Mouse (Mus musculus) limb, embryonic 11.5 days (tissue): ENCODE data around the gene Lonp1. TPM values are rescaled to one million over a fixed set of nuclear protein-coding genes. Genes with fewer than 3 reads are reported as not detected.
A peak's percentile ranks its signal among the peaks of the same experiment; 100 is the strongest.

Experiments
- ATAC-seq: fragments of 200-750 bp; cut with Nextera tagmentation; 2 replicates; pipeline ENCODE4 v1.8.0; 2017; ENCODE audit warnings: low read depth; ENCODE audit not compliant: insufficient number of reproducible peaks, low FRiP score, low TSS enrichment
- DNase-seq: peaks from one replicate; pipeline ENCODE4 v3.0.0-alpha.2; 2015; ENCODE audit warnings: low spot score
- H3K27ac ChIP-seq: fragments of 300-500 bp; sonication (generic); replicated peaks from 2 replicates; pipeline ENCODE4 v1.5.1; 2014; ENCODE audit warnings: low read depth, mild to moderate bottlenecking, low read length
- H3K27me3 ChIP-seq: fragments of 300-500 bp; sonication (generic); 2 replicates; pipeline ENCODE4 v1.6.1; 2014; ENCODE audit warnings: mild to moderate bottlenecking, low read length, mixed read lengths; ENCODE audit not compliant: control insufficient read depth, insufficient read depth
- H3K36me3 ChIP-seq: fragments of 300-500 bp; sonication (generic); 2 replicates; pipeline ENCODE4 v1.6.1; 2014; ENCODE audit warnings: mild to moderate bottlenecking, low read length, moderate library complexity, mixed read lengths; ENCODE audit not compliant: control insufficient read depth, insufficient read depth
- H3K4me1 ChIP-seq: fragments of 300-500 bp; sonication (generic); 2 replicates; pipeline ENCODE4 v1.6.1; 2014; ENCODE audit warnings: low read length, mixed read lengths; ENCODE audit not compliant: control insufficient read depth, insufficient read depth
- H3K4me2 ChIP-seq: fragments of 300-500 bp; sonication (generic); 2 replicates; pipeline ENCODE4 v1.6.1; 2014; ENCODE audit warnings: low read depth, mild to moderate bottlenecking, moderate library complexity; ENCODE audit not compliant: severe bottlenecking
- H3K4me3 ChIP-seq: fragments of 300-500 bp; sonication (generic); 2 replicates; pipeline ENCODE4 v1.5.1; 2014; ENCODE audit warnings: low read depth, low read length
- H3K9ac ChIP-seq: fragments of 300-500 bp; sonication (generic); 2 replicates; pipeline ENCODE4 v1.6.1; 2014; ENCODE audit warnings: mild to moderate bottlenecking, low read length
- H3K9me3 ChIP-seq: fragments of 300-500 bp; sonication (generic); 2 replicates; pipeline ENCODE4 v1.6.1; 2016; ENCODE audit warnings: low read length; ENCODE audit not compliant: control insufficient read depth
- WGBS: fragments of 180-500 bp; shearing (Covaris S2); extraction: QIAGEN DNeasy Blood & Tissue Kit; methylation state at CpG from one replicate; pipeline ENCODE4 v1.1.7; 2014; 5-methylcytosine and 5-hydroxymethylcytosine counted together
- polyA plus RNA-seq: library from polyadenylated mRNA; unstranded; fragments of >200 nt; fragmentation: Nextera tagmentation; extraction: Ambion mirVana; gene quantifications from 2 replicates; pipeline ENCODE4 v1.2.1, GENCODE M21; 2014

Lonp1 gene
- polyA plus RNA-seq, 1 experiment from 2014 or later, result 61.9 TPM

GRCm38 (mm10) chr17:56609452-56610171 lies 17.1 kb downstream of the Lonp1 start, which contains the start of gene 2410015M20Rik:
TSS of gene 2410015M20Rik (minus strand) at chr17:56609771.
- Histone ChIP-seq H3K9me3 (no peaks in the 10 kb centered on the region), H3K4me1 (peaks cover 9% of the 10 kb centered on the region), H3K27me3 (no peaks in the 10 kb centered on the region), H3K9ac (peak within 1 kb of the TSS; percentile 73), H3K4me3 (peak within 1 kb of the TSS; percentile 65), H3K27ac (no peak within 1 kb of the TSS), H3K36me3 (peaks cover 20% of the 10 kb centered on the region), H3K4me2 (peak within 1 kb of the TSS; percentile 60)
- DNase-seq (peak; percentile 95), ATAC-seq (peak; percentile 77)
- WGBS, result under 1% methylated on average over 44 of the region's 44 CpGs

GRCm38 (mm10) chr17:56608699-56609098 lies 18.0 kb downstream of the Lonp1 start:
- no peaks in the 10 kb centered on the region for H3K27me3 ChIP-seq
- H3K36me3 ChIP-seq, result peaks cover 29% of the 10 kb centered on the region
- 54% methylated on average over 5 of the region's 5 CpGs for WGBS
- DNase-seq, result no peak
- H3K27ac ChIP-seq, result no peak overlapping the region
- H3K9ac ChIP-seq, result peak overlapping the region; percentile 40
- H3K9me3 ChIP-seq, result no peaks in the 10 kb centered on the region
- no peak for ATAC-seq
- H3K4me3 ChIP-seq, result peak overlapping the region; percentile 65
- peak overlapping the region; percentile 60 for H3K4me2 ChIP-seq
- peaks cover 5% of the 10 kb centered on the region for H3K4me1 ChIP-seq

- 73% methylated on average over 3 of the region's 3 CpGs for WGBS
These were observed 19.1 kb downstream of the Lonp1 start for GRCm38 (mm10) chr17:56607521-56608062.

GRCm38 (mm10) chr17:56605431-56605830 lies 21.3 kb downstream of the Lonp1 start:
- no peaks in the 10 kb centered on the region for H3K27me3 ChIP-seq
- H3K36me3 ChIP-seq, result peaks cover 57% of the 10 kb centered on the region
- no peak for DNase-seq
- H3K4me1 ChIP-seq, result peaks cover 5% of the 10 kb centered on the region
- WGBS, result 92% methylated on average over 9 of the region's 9 CpGs
- no peak overlapping the region for H3K9ac ChIP-seq
- no peak overlapping the region for H3K4me3 ChIP-seq
- H3K4me2 ChIP-seq, result no peak overlapping the region
- no peak for ATAC-seq
- H3K9me3 ChIP-seq, result no peaks in the 10 kb centered on the region
- no peak overlapping the region for H3K27ac ChIP-seq

More at GRCm38 (mm10) chr17:56607521-56608062, 19.1 kb downstream of the Lonp1 start:
- no peak for DNase-seq
- H3K9me3 ChIP-seq, result no peaks in the 10 kb centered on the region
- H3K27me3 ChIP-seq, result no peaks in the 10 kb centered on the region
- peaks cover 5% of the 10 kb centered on the region for H3K4me1 ChIP-seq
- H3K9ac ChIP-seq, result no peak overlapping the region
- H3K4me3 ChIP-seq, result no peak overlapping the region
- H3K4me2 ChIP-seq, result no peak overlapping the region; the same call in 1 of the 2 replicates
- no peak overlapping the region for H3K27ac ChIP-seq
- H3K36me3 ChIP-seq, result peaks cover 39% of the 10 kb centered on the region
- no peak for ATAC-seq

GRCm38 (mm10) chr17:56604422-56604821 lies 22.3 kb downstream of the Lonp1 start:
- peaks cover 67% of the 10 kb centered on the region for H3K36me3 ChIP-seq
- ATAC-seq, result no peak
- H3K4me2 ChIP-seq, result no peak overlapping the region
- no peaks in the 10 kb centered on the region for H3K9me3 ChIP-seq
- H3K4me3 ChIP-seq, result no peak overlapping the region
- no peak overlapping the region for H3K27ac ChIP-seq
- H3K4me1 ChIP-seq, result peaks cover 5% of the 10 kb centered on the region
- no peak for DNase-seq
- 89% methylated on average over 3 of the region's 3 CpGs for WGBS
- H3K27me3 ChIP-seq, result no peaks in the 10 kb centered on the region
- no peak overlapping the region for H3K9ac ChIP-seq

- Histone ChIP-seq H3K27me3 (no peaks in the 10 kb centered on the region), H3K9ac (no peak overlapping the region), H3K9me3 (no peaks in the 10 kb centered on the region), H3K36me3 (peaks cover 68% of the 10 kb centered on the region), H3K4me2 (no peak overlapping the region), H3K4me3 (no peak overlapping the region), H3K27ac (no peak overlapping the region), H3K4me1 (peaks cover 5% of the 10 kb centered on the region)
- no peak for ATAC-seq
- WGBS, result 84% methylated on average over 9 of the region's 9 CpGs
- DNase-seq, result no peak
These were observed 22.7 kb downstream of the Lonp1 start for GRCm38 (mm10) chr17:56604070-56604380.

GRCm38 (mm10) chr17:56603186-56604069 lies 23.3 kb downstream of the Lonp1 start:
- no peak overlapping the region for H3K27ac ChIP-seq
- no peaks in the 10 kb centered on the region for H3K27me3 ChIP-seq
- peaks cover under 1% of the 10 kb centered on the region; the same call in 1 of the 2 replicates for H3K4me1 ChIP-seq
- no peaks in the 10 kb centered on the region for H3K9me3 ChIP-seq
- DNase-seq (no peak), ATAC-seq (no peak)
- H3K4me3 ChIP-seq, result no peak overlapping the region
- H3K36me3 ChIP-seq, result peaks cover 68% of the 10 kb centered on the region
- WGBS, result 96% methylated on average over 28 of the region's 28 CpGs
- H3K9ac ChIP-seq, result no peak overlapping the region
- H3K4me2 ChIP-seq, result no peak overlapping the region

GRCm38 (mm10) chr17:56593527-56594271 lies 33.0 kb downstream of the Lonp1 start:
- H3K27ac ChIP-seq, result no peak overlapping the region
- H3K36me3 ChIP-seq, result peaks cover 68% of the 10 kb centered on the region
- no peak; the same call in 1 of the 2 replicates for ATAC-seq
- WGBS, result 96% methylated on average over 8 of the region's 8 CpGs
- H3K9ac ChIP-seq, result no peak overlapping the region
- no peaks in the 10 kb centered on the region for H3K4me1 ChIP-seq
- no peaks in the 10 kb centered on the region for H3K27me3 ChIP-seq
- no peak overlapping the region for H3K4me2 ChIP-seq
- no peak overlapping the region for H3K4me3 ChIP-seq
- no peak for DNase-seq
- H3K9me3 ChIP-seq, result no peaks in the 10 kb centered on the region
